Mouse (Mus musculus) cerebellum, postnatal 36 days (tissue): ENCODE results near the gene Bms1.

Source experiments
- DNase-seq, 2 experiments: peaks; one replicate each; pipeline ENCODE4 v3.0.0; 2021 to 2022; ENCODE audit warnings: mixed read lengths in 2 of 2

Gene Bms1

GRCm38 (mm10) chr6:118419050-118419920, at the start of gene Bms1:
TSS of gene Bms1 (minus strand) at chr6:118419474.
- peak; percentile 97 for DNase-seq

- no peak for DNase-seq
Measured at GRCm38 (mm10) chr6:118462069-118462705, 42.9 kb upstream of the Bms1 start.

GRCm38 (mm10) chr6:118457726-118458125, 38.5 kb upstream of the Bms1 start:
- no peak for DNase-seq

DNA sequence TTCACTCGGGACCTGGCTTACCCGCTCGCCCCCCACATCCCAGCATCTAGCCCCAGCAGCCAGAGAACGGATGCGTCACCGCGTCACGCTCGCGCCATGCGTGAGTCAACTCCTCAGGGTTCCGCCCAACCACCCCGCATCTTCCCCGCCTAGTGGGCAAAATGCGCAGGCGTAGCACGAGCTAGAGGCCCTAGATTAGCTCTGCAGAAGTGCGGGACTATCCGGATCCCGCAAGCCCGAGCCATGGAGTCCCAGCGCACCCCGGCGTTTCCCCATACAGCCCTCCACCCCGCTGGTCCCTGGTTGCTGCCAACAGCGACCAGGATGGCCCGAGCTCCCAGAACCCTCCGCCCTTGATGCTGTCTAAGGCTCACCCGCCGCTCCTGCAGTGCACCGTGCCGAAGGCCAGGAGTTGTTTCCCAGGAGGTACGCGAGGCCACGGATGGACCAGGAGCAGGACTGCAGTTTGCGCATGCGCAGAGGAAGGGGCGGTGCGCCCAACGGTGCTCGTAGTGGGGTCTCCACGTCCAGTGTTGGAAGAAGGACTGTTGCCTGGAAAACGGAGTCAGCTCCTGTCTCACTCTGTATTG, 35.9 kb upstream of the Bms1 start, which contains the start of gene Zfp248:
Gene Zfp248, minus strand, starts transcription at position 487 of the 590 bp plus-strand sequence.
- DNase-seq = peak; percentile 94

GRCm38 (mm10) chr6:118454452-118454851, 35.2 kb upstream of the Bms1 start:
- DNase-seq = peak; percentile 6 to 38

GRCm38 (mm10) chr6:118431502-118431901, 12.2 kb upstream of the Bms1 start:
- no peak for DNase-seq

GRCm38 (mm10) chr6:118426666-118427065, 7.4 kb upstream of the Bms1 start:
- DNase-seq = no peak

GRCm38 (mm10) chr6:118410428-118410827, 8.8 kb downstream of the Bms1 start:
- DNase-seq = no peak

DNA sequence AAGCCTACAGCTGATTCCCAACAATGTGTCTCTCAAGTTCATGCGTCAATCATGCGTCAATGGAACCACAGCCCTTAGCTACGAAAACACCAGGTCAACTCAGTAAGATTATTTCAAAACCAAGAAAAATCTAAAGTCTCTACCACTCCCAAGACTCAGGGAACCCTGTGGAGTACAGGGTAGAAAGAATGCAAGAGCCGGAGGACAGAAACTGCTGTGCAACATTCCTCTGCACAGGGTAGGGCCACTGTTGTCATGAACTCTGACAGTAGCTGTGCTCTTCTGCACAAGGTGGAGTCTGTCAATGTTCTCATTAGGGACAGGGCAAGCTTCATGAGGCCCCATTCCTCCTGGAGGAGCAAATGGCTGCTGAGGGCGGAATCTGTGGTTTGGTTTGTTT, 10.8 kb downstream of the Bms1 start:
- DNase-seq = no peak

- DNase-seq = no peak
Measured at GRCm38 (mm10) chr6:118406421-118406820, 12.9 kb downstream of the Bms1 start.

GRCm38 (mm10) chr6:118390746-118391145, 28.5 kb downstream of the Bms1 start:
- no peak for DNase-seq

DNA sequence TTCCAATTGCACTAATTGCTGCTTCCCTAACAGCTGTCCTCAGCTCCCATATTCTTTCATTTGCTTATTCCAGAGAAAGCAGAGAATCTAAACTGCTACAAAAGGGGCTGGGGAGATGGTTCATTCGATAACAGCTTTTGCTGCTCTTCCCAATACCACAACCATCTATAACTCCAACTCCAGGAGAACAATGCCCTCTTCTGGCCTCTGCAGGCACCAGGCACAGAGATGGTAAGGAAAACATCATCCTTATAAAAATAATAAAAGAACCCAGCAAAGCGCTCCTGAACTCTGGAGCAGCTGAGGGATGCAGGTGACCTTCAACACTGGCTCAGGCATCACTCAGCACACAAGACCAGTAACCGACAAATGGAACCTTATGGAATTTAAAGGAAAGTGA, 33.3 kb downstream of the Bms1 start:
- DNase-seq = no peak

DNA sequence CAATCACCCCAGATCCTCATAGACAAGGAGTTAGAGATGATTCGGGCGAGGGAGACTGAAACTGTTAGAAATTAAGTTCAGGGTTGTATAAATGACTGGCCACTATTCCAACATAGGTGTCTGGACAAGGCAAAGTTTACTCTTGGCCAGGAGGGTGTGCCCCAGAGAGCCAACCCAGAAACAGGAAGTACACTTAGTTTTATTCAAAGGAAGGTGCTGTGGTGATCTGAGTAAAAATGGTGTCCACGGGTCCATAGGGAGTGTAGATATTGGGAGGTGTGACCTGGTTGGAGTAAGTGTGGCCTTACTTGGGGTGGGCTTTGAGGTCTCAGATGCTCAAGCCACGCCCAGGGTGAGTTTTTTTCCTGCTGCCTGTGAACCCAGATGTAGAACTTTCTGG, 38.0 kb downstream of the Bms1 start:
- no peak for DNase-seq

GRCm38 (mm10) chr6:118380630-118381029, 38.6 kb downstream of the Bms1 start:
- DNase-seq = no peak

GRCm38 (mm10) chr6:118379451-118380167, 39.7 kb downstream of the Bms1 start:
- DNase-seq = peak; percentile 63 to 64

- DNase-seq = no peak
Measured at GRCm38 (mm10) chr6:118377611-118378010, 41.7 kb downstream of the Bms1 start.

GRCm38 (mm10) chr6:118376023-118376422, 43.3 kb downstream of the Bms1 start:
- no peak for DNase-seq

DNA sequence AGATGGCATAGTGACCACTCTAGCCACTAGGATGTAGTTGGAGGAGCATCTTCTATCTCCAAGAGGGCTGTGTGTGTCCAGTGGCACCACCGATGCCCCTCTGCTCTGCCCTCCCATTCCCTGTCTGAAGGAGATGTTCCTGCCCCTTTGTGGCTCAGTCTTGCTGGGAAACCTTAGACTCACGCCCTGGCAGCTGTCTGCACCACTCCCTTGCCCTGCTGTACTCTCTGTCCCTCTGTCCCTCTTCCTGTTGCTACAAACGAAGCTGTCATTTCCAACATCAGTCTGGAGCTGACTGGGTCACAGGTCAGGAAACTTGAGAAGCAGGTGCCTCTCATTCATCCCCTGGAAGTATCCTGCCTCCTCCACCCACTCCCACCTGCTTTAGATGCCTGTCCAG, 43.8 kb downstream of the Bms1 start:
- no peak for DNase-seq

GRCm38 (mm10) chr6:118375026-118375425, 44.2 kb downstream of the Bms1 start:
- DNase-seq = no peak

DNA sequence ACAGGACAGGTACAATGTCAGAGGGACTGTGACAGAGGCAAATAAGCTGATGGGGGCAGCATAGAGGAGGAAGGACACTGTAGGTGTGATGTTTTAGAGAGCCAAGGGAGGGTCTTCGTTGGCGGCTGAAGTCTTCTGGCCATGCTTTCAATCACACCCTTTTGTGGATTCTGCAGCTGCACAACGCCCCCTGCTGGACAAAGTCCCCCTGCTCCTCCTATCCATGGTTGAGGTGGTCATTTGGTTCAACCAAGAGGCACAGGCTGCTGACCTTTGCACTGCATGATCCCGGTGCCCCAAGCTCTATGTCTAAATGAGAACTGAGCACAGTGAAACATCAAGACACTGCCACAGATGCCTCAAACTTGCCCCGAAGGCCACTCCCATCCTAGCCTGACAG, 46.0 kb downstream of the Bms1 start:
- DNase-seq = peak; percentile 45 to 56

DNA sequence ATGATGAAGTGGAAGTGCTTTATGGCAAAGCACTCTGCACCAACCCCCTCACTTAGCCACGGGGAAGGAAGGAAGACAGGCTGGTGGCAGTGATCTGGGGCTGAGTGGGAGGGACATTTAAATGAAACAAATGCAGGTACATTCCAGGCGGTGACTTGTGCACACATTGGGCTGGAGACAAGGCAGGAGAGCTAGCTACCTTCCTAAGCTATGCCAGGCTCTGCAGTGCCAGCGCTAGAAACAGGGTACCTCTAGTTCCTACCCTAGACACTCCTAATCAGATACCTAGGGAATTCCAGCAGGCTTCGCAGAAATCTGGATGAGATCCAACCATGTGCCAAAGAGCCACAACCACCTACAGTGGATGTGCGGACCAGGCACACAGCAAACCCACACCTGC, 46.5 kb downstream of the Bms1 start:
- DNase-seq = no peak

GRCm38 (mm10) chr6:118367502-118367901, 51.8 kb downstream of the Bms1 start:
- DNase-seq = no peak

- no peak for DNase-seq
Measured at GRCm38 (mm10) chr6:118366196-118366595, 53.1 kb downstream of the Bms1 start.
